Mouse (Mus musculus): ENCODE data around the gene Gm20431. TPM values are rescaled to one million over a fixed set of nuclear protein-coding genes. Genes with fewer than 3 reads are reported as not detected.

The Gm20431 gene
- total RNA-seq, 2 experiments from 2014 or later = 30.8 to 32.7 TPM

Small RNA genes within 50 kb of the gene (microRNA-seq; reads per million reads assigned to microRNA genes)
- not detected for gene Gm22355

Other genes starting within 250 kb of the Gm20431 start
- gene Slc9a8, start 239.8 kb downstream of the Gm20431 start, total RNA-seq (2021) = 10 to 100 TPM; 33.9 to 42.1 TPM
- 10 to 100 TPM; 36.6 to 40.0 TPM for gene Rnf114, start 168.9 kb downstream of the Gm20431 start, total RNA-seq (2021)
- 10 to 100 TPM; 53.5 to 58.1 TPM for gene Spata2, start 168.6 kb downstream of the Gm20431 start, total RNA-seq (2021)
- 1 to 10 TPM; 1.1 to 1.3 TPM for gene Snai1, start 123.3 kb downstream of the Gm20431 start, total RNA-seq (2021)
- 100 to 1,000 TPM; 217 TPM for gene Ube2v1, start 29.4 kb downstream of the Gm20431 start, total RNA-seq (2021)
- gene Cebpb, start 27.4 kb upstream of the Gm20431 start, total RNA-seq (2021) = 1 to 10 TPM; 3.8 to 5.5 TPM
- gene Tmem189, start 28.3 kb upstream of the Gm20431 start, total RNA-seq (2021) = 10 to 100 TPM; 37.6 to 39.2 TPM